Mouse (Mus musculus): ENCODE data around the gene Osbpl2.

GRCm38 (mm10) chr2:180071671-180072070 is 47.4 kb upstream of the Osbpl2 start:
- TF ChIP-seq IRF4 (IDR thresholded peaks at IDR 0.05; ENCODE audit: low read depth, low read length) (no peak), ETS1 (conservative IDR thresholded peaks at IDR 0.05; ENCODE audit: low read depth, low read length) (no peak), EP300 (IDR thresholded peaks at IDR 0.05; ENCODE audit: low read length) (no peak), MYC (IDR thresholded peaks at IDR 0.05; ENCODE audit: low read depth, low read length) (no peak), CTCF (conservative IDR thresholded peaks at IDR 0.05 in 1 of 2, IDR thresholded peaks at IDR 0.05 in 1 of 2; ENCODE audit: low read depth in 2 of 2, low read length in 2 of 2) (no peak), USF1 (IDR thresholded peaks at IDR 0.05; ENCODE audit: low read depth, low read length) (no peak)

Measured in CH12.LX (cell line).